Mouse (Mus musculus): ENCODE data around the gene Sf3b1.

- no peak for TF ChIP-seq CTCF (IDR thresholded peaks at IDR 0.05; ENCODE audit: low read depth)
- TF ChIP-seq EP300 (IDR thresholded peaks at IDR 0.05; ENCODE audit: low read depth), result no peak; the same call in 1 of the 2 replicates
Measured at GRCm38 (mm10) chr1:55027253-55027801, at the start of gene Sf3b1.
